Mouse (Mus musculus) common myeloid progenitor, adult 5-6 weeks (primary cell): ENCODE measurements around the gene Mrpl1. TPM values are rescaled to one million over a fixed set of nuclear protein-coding genes. Genes with fewer than 3 reads are reported as not detected.

Source experiments
- ATAC-seq: replicated peaks from 2 replicates; pipeline ENCODE4 v1.8.0; 2016; ENCODE audit warnings: low read depth, mild to moderate bottlenecking, moderate TSS enrichment, inconsistent platforms; ENCODE audit not compliant: poor library complexity, severe bottlenecking
- total RNA-seq: library from RNA; stranded (forward); fragments of 200-1000, 187-1606 nt; gene quantifications from 2 replicates; pipeline ENCODE4 v1.2.3, GENCODE M21; 2017

The Mrpl1 gene
- total RNA-seq, 1 experiment from 2014 or later: 47.1 TPM

- no peak for ATAC-seq
These were observed 97.0 kb downstream of the Mrpl1 start for GRCm38 (mm10) chr5:96306271-96306670.

- no peak for ATAC-seq
These were observed 97.5 kb downstream of the Mrpl1 start for GRCm38 (mm10) chr5:96306826-96307225.

GRCm38 (mm10) chr5:96308086-96308485 lies 98.8 kb downstream of the Mrpl1 start:
- no peak for ATAC-seq

DNA sequence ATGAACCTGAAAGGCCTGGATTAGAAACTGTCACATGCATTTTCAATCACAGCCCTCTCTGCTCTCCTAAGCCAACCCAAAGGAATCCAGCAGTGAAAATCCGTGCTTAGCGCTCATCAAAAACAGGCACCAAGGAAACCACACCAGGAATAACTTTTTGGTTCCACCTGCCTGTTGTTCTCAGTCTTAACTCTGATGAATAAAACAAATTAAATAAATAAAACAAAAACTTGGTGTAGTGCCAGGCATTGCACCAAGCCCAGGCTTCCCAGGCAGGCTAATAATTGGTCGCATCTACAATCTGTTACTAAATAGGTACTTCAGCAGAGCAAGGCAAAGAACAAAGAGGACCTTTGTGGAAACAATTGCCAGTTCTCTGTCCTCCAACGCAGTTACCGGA lies 99.4 kb downstream of the Mrpl1 start:
- no peak for ATAC-seq

DNA sequence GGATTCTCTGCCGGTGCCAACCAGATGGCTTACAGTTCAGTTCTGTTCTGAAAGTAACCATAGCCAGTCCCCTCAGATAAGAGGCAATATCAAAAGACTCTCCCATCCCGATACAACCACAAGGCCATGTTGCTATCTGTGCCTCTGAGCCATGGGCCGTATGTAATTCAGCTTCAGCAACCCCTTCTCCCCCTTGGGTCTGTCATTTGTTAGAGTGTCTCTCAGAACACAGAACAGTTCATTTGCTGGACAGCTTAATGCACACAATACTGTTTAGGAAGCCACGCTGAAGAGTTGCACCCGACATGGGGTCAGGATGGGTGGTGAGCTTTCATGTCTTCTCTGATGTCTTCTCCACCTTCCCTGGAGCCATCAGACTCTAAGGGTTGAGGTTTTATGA lies 100.3 kb downstream of the Mrpl1 start:
- ATAC-seq: no peak

DNA sequence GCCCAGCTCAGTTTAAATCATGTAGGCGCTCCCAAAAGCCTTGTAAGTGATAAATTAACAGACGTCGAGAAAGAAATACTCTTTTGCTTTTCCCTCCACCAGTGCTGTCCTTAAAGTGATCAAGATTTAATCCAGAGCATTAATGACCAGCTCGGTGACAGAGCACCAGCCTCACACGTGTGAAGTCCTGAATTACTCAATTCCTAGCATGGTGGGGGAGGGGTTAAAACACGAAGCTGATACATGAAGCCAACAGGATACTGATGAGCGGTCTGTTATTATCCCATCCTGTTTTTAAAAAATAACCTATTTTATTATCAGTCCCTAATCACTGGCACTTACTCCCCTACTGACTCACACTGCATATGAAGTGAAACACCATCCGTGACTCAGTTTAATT lies 102.4 kb downstream of the Mrpl1 start:
- ATAC-seq: no peak

Other genes with a start within 250 kb of the Mrpl1 start
- gene Cnot6l, start 45.3 kb upstream of the Mrpl1 start, total RNA-seq: 84.6 and 130 TPM in 2 replicates
- gene Fras1, start 164.5 kb downstream of the Mrpl1 start, total RNA-seq: not detected in 2 replicates